Mouse (Mus musculus) thymus, adult 2 months (tissue): Measurements from ENCODE around the gene Acot2.
A peak's percentile ranks its signal among the peaks of the same experiment; 100 is the strongest.

Experiments used
- CTCF ChIP-seq: fragments of 200-500 bp; IDR thresholded peaks from 2 replicates; pipeline ENCODE4 v1.5.1; 2012; ENCODE audit warnings: mild to moderate bottlenecking, control low read depth, low read length, moderate library complexity, borderline replicate concordance; ENCODE audit not compliant: control insufficient read depth, poor library complexity, insufficient read depth; ENCODE audit errors: extremely low read depth
- POLR2A ChIP-seq: fragments of 200-500 bp; IDR thresholded peaks from 2 replicates; pipeline ENCODE4 v1.6.1; 2012; ENCODE audit warnings: mild to moderate bottlenecking, low read length, control low read depth, moderate library complexity; ENCODE audit not compliant: control insufficient read depth, poor library complexity, insufficient read depth; ENCODE audit errors: extremely low read depth

DNA sequence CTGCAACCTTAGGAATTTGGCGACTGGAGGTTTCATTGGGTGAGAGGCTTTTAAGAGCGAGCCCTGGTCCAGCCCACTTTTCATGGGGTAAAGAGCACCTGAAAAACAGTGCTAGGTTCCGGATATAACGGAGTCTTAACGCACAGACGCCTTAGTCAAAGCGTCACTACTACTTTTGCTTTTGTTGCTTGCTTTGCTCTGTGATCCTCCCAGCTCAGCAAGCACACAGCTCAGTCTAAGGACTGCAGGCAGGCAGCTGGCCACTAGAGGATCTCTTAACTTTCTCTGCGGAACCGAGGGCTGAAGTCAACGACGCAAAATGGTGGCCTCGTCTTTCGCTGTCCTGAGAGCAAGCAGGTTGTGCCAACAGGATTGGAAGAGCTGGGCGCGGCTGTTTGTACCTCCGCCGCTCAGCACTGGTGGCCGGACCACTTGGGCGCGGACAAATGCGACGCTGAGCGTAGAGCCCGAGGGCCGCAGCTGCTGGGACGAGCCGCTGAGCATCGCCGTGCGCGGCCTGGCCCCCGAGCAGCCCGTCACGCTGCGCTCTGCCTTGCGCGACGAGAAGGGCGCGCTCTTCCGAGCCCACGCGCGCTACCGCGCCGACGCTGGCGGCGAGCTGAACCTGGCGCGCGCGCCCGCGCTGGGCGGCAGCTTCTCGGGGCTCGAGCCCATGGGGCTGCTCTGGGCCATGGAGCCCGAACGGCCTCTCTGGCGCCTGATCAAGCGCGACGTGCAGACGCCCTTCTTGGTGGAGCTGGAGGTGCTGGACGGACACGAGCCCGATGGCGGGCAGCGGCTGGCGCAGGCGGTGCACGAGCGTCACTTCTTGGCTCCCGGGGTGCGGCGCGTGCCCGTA, at the start of gene Acot2:
- TF ChIP-seq CTCF (peak; percentile 37; the same call in 1 of the 2 replicates), POLR2A (peak; percentile 36; the same call in 1 of the 2 replicates)
